Mouse (Mus musculus) MEL (cell line): ENCODE data around the gene Pnmal1. TPM values are rescaled to one million over a fixed set of nuclear protein-coding genes. Genes with fewer than 3 reads are reported as not detected.

Source experiments
- DNase-seq: peaks from one replicate; pipeline ENCODE4 v3.0.0; 2011; ENCODE audit warnings: low read depth, low spot score
- H3K27ac ChIP-seq: 2 replicates; pipeline ENCODE4 v1.5.1; 2012; ENCODE audit warnings: low read depth, mild to moderate bottlenecking, control low read depth, low read length, moderate library complexity; ENCODE audit not compliant: control insufficient read depth
- H3K27me3 ChIP-seq, 2 experiments: fragments of 150-350 bp in 1 of 2; sonication (generic) in 1 of 2; 2 replicates each; pipeline ENCODE4 v1.6.1; 2012; ENCODE audit warnings: low read length in 2 of 2, mild to moderate bottlenecking in 2 of 2, improper control_type of control experiment in 1 of 2, moderate library complexity in 1 of 2; ENCODE audit not compliant: insufficient read depth in 2 of 2, control insufficient read depth in 1 of 2
- H3K36me3 ChIP-seq, 2 experiments: 2 replicates each; pipeline ENCODE4 v1.6.1; 2012 to 2014; ENCODE audit warnings: low read length in 2 of 2, improper control_type of control experiment in 1 of 2, inconsistent platforms in 1 of 2, mild to moderate bottlenecking in 1 of 2; ENCODE audit not compliant: insufficient read depth in 2 of 2, control insufficient read depth in 1 of 2
- H3K4me1 ChIP-seq, 2 experiments: fragments of 150-350 bp in 1 of 2; sonication (generic) in 1 of 2; 2 replicates each; pipeline ENCODE4 v1.6.1; 2012; ENCODE audit warnings: low read length in 2 of 2, improper control_type of control experiment in 1 of 2, mild to moderate bottlenecking in 1 of 2; ENCODE audit not compliant: insufficient read depth in 2 of 2, control insufficient read depth in 1 of 2
- H3K4me3 ChIP-seq, 2 experiments: fragments of 150-350 bp in 1 of 2; sonication (generic) in 1 of 2; 2 replicates each; pipeline ENCODE4 v1.5.1; 2012; ENCODE audit warnings: low read depth in 2 of 2, low read length in 2 of 2, mild to moderate bottlenecking in 2 of 2, moderate library complexity in 2 of 2, control low read depth in 1 of 2, improper control_type of control experiment in 1 of 2; ENCODE audit not compliant: control insufficient read depth in 1 of 2, insufficient read depth in 1 of 2
- H3K79me2 ChIP-seq: 2 replicates; pipeline ENCODE4 v1.6.1; 2012; ENCODE audit warnings: mild to moderate bottlenecking, low read length, moderate library complexity; ENCODE audit not compliant: control insufficient read depth, poor library complexity, insufficient read depth
- H3K9ac ChIP-seq: 2 replicates; pipeline ENCODE4 v1.6.1; 2012; ENCODE audit warnings: low read depth, mild to moderate bottlenecking, control low read depth, low read length, moderate library complexity; ENCODE audit not compliant: control insufficient read depth, poor library complexity, severe bottlenecking
- H3K9me3 ChIP-seq: fragments of 150-350 bp; sonication (generic); replicated peaks from 2 replicates; pipeline ENCODE4 v1.6.1; 2012; ENCODE audit warnings: mild to moderate bottlenecking, low read length, improper control_type of control experiment, moderate library complexity; ENCODE audit not compliant: insufficient read depth
- CHD2 ChIP-seq: IDR thresholded peaks from 2 replicates; pipeline ENCODE4 v1.6.1; 2011; ENCODE audit warnings: low read length, improper control_type of control experiment
- CTCF ChIP-seq, 3 experiments: IDR thresholded peaks in 2 of 3; conservative IDR thresholded peaks in 1 of 3; 2 replicates each; pipeline ENCODE4 v1.5.1; 2011 to 2012; ENCODE audit warnings: low read length in 3 of 3, low read depth in 2 of 3, mild to moderate bottlenecking in 2 of 3, improper control_type of control experiment in 1 of 3, inconsistent platforms in 1 of 3, mixed read lengths in 1 of 3, moderate library complexity in 1 of 3; ENCODE audit not compliant: control insufficient read depth in 1 of 3, insufficient read depth in 1 of 3, poor library complexity in 1 of 3, severe bottlenecking in 1 of 3
- E2F4 ChIP-seq: IDR thresholded peaks from 2 replicates; pipeline ENCODE4 v1.6.1; 2011; ENCODE audit warnings: low read depth, low read length, improper control_type of control experiment, borderline replicate concordance
- ELF1 ChIP-seq: IDR thresholded peaks from 2 replicates; pipeline ENCODE4 v1.6.1; 2014; ENCODE audit warnings: low read depth, mild to moderate bottlenecking, inconsistent platforms, low read length, improper control_type of control experiment, moderate library complexity
- GATA1 ChIP-seq: IDR thresholded peaks from 2 replicates; pipeline ENCODE4 v1.6.1; 2011; ENCODE audit warnings: low read depth, low read length, improper control_type of control experiment
- HCFC1 ChIP-seq: IDR thresholded peaks from 2 replicates; pipeline ENCODE4 v1.6.1; 2012; ENCODE audit warnings: low read depth, mild to moderate bottlenecking, inconsistent platforms, low read length, improper control_type of control experiment, moderate library complexity
- JUND ChIP-seq: IDR thresholded peaks from 2 replicates; pipeline ENCODE4 v1.6.1; 2011; ENCODE audit warnings: low read depth, mild to moderate bottlenecking, improper control_type of control experiment, low read length
- MAX ChIP-seq: IDR thresholded peaks from 2 replicates; pipeline ENCODE4 v1.6.1; 2011; ENCODE audit warnings: low read length, improper control_type of control experiment
- MEF2A ChIP-seq: IDR thresholded peaks from 2 replicates; pipeline ENCODE4 v1.6.1; 2014; ENCODE audit warnings: low read depth, mild to moderate bottlenecking, inconsistent platforms, low read length, improper control_type of control experiment; ENCODE audit not compliant: poor library complexity, insufficient replicate concordance, severe bottlenecking; ENCODE audit errors: extremely low read depth
- POLR2A ChIP-seq, 2 experiments: IDR thresholded peaks; 2 replicates each; pipeline ENCODE4 v1.6.1; 2011 to 2012; ENCODE audit warnings: low read length in 2 of 2, mild to moderate bottlenecking in 2 of 2, control low read depth in 1 of 2, improper control_type of control experiment in 1 of 2, low read depth in 1 of 2, moderate library complexity in 1 of 2; ENCODE audit not compliant: control insufficient read depth in 1 of 2, insufficient read depth in 1 of 2, poor library complexity in 1 of 2
- TCF12 ChIP-seq: IDR thresholded peaks from 2 replicates; pipeline ENCODE4 v1.6.1; 2014; ENCODE audit warnings: low read depth, mild to moderate bottlenecking, inconsistent platforms, low read length, improper control_type of control experiment, moderate library complexity
- USF2 ChIP-seq, 2 experiments: IDR thresholded peaks; 2 replicates each; pipeline ENCODE4 v1.6.1; 2011 to 2012; ENCODE audit warnings: improper control_type of control experiment in 2 of 2, low read length in 2 of 2, borderline replicate concordance in 1 of 2, inconsistent platforms in 1 of 2, low read depth in 1 of 2, mild to moderate bottlenecking in 1 of 2; ENCODE audit not compliant: insufficient read depth in 1 of 2
- ZMIZ1 ChIP-seq: IDR thresholded peaks from 2 replicates; pipeline ENCODE4 v1.6.1; 2012; ENCODE audit warnings: low read depth, mild to moderate bottlenecking, inconsistent platforms, low read length, improper control_type of control experiment, moderate library complexity
- polyA plus RNA-seq, 2 experiments: library from polyadenylated mRNA; stranded (reverse) in 1 of 2; unstranded in 1 of 2; fragments of >175 nt in 1 of 2; fragments of >200 nt in 1 of 2; gene quantifications; 2 replicates each; pipeline versions ENCODE4 v1.2.1 to v1.2.4; 2012; ENCODE audit warnings: low replicate concordance in 2 of 2, low read depth in 1 of 2; ENCODE audit not compliant: insufficient read length in 2 of 2, insufficient read depth in 1 of 2, missing spikeins in 1 of 2
- total RNA-seq: library from RNA; depleted of rRNA; stranded (reverse); fragments of 300-350 nt; gene quantifications from 2 replicates; pipeline ENCODE4 v1.2.3, GENCODE M21; 2012; rRNA removed

Pnmal1 gene
- total and polyA plus RNA-seq, 3 experiments = 0.19 to 0.53 TPM; not detected in 1

GRCm38 (mm10) chr7:17010010-17010347 lies 50.5 kb downstream of the Pnmal1 start:
- Histone ChIP-seq H3K9me3 (no peaks in the 10 kb centered on the region), H3K27ac (no peak overlapping the region), H3K4me3 (no peak overlapping the region), H3K36me3 (peaks cover 0 to 17% of the 10 kb centered on the region in 2 experiments; a peak in 2 of 4 replicates), H3K4me1 (no peaks in the 10 kb centered on the region), H3K27me3 (no peaks in the 10 kb centered on the region), H3K9ac (no peak overlapping the region), H3K79me2 (no peaks in the 10 kb centered on the region)
- no peak for TF ChIP-seq HCFC1
- no peak for TF ChIP-seq TCF12
- TF ChIP-seq CTCF (IDR thresholded peaks at IDR 0.05 in 2 of 3, conservative IDR thresholded peaks at IDR 0.05 in 1 of 3; ENCODE audit: control insufficient read depth in 1 of 3, insufficient read depth in 1 of 3, low read depth in 2 of 3, low read length in 3 of 3, poor library complexity in 1 of 3, severe bottlenecking in 1 of 3) = no peak
- no peak for TF ChIP-seq CHD2
- no peak for TF ChIP-seq JUND
- no peak for TF ChIP-seq ZMIZ1
- no peak for TF ChIP-seq USF2 (IDR thresholded peaks at IDR 0.05; ENCODE audit: borderline replicate concordance in 1 of 2, insufficient read depth in 1 of 2, low read depth in 1 of 2, low read length in 2 of 2)
- no peak for TF ChIP-seq POLR2A (IDR thresholded peaks at IDR 0.05; ENCODE audit: control insufficient read depth in 1 of 2, insufficient read depth in 1 of 2, low read depth in 1 of 2, low read length in 2 of 2, poor library complexity in 1 of 2)
- no peak for TF ChIP-seq ELF1
- TF ChIP-seq E2F4 = no peak
- no peak for DNase-seq

DNA sequence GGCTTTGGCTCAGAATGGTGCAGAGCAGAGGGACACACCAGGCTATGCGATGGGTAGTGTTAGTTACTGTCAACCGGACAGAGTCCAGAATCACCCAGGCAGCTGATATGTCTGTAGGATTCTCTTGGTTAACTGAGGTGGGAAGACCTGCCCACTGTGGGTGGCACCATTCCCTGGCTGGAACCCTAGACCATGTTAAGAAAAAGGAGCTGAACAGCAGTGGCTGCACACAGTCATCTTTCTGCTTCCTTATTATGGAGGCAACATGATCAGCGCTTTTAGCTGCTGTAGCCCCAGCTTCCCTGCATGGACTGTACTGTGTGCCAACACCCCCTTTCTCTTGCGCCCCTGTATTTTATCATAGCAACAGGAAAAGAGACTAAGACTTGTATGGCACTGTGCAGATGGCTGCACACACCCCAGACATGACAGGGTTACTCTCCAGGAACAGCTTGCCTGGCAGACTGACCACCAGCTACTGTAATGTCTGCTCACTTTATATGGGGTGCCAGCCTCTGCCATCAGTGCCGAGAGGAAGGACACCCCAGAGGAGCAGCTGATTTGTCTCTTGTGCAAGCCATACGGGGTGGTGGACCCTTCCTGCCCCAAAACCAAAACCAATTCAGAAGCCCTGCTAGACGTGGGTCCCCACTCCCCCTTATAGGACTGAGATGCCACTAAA lies 52.6 kb downstream of the Pnmal1 start:
- H3K36me3 ChIP-seq = peaks cover 7 to 27% of the 10 kb centered on the region in 2 experiments
- no peaks in the 10 kb centered on the region for H3K9me3 ChIP-seq

More for the DNA sequence above, 52.6 kb downstream of the Pnmal1 start:
- H3K4me1 ChIP-seq = peaks cover 4 to 5% of the 10 kb centered on the region in 2 experiments; a peak in 3 of 4 replicates
- peaks cover 2% of the 10 kb centered on the region; the same call in 1 of the 2 replicates for H3K79me2 ChIP-seq
- no peaks in the 10 kb centered on the region for H3K27me3 ChIP-seq
- no peak overlapping the region for H3K4me3 ChIP-seq
- no peak overlapping the region for H3K27ac ChIP-seq
- no peak overlapping the region for H3K9ac ChIP-seq
- DNase-seq = no peak
- TF ChIP-seq MAX (no peak), GATA1 (no peak), MEF2A (no peak)

Other genes starting within 250 kb of the Pnmal1 start
- not detected in 2 replicates for gene Ceacam9, start 237.8 kb upstream of the Pnmal1 start, total RNA-seq
- not detected for gene Ceacam9, start 237.8 kb upstream of the Pnmal1 start, polyA plus RNA-seq
- gene Ap2s1, start 221.3 kb upstream of the Pnmal1 start, total RNA-seq = 279 and 288 TPM in 2 replicates
- 100 to 1,000 TPM in 1 of 2 experiments, not detected in 1; 297 TPM for gene Ap2s1, start 221.3 kb upstream of the Pnmal1 start, polyA plus RNA-seq
- gene Slc1a5, start 178.3 kb upstream of the Pnmal1 start, total RNA-seq = 72.0 and 88.6 TPM in 2 replicates
- gene Slc1a5, start 178.3 kb upstream of the Pnmal1 start, polyA plus RNA-seq = 100 to 1,000 TPM in 1 of 2 experiments, not detected in 1; 180 TPM
- gene Strn4, start 143.8 kb upstream of the Pnmal1 start, total RNA-seq = 54.7 and 55.8 TPM in 2 replicates
- gene Strn4, start 143.8 kb upstream of the Pnmal1 start, polyA plus RNA-seq = 10 to 100 TPM in 1 of 2 experiments, not detected in 1; 93.5 TPM
- gene Fkrp, start 142.9 kb upstream of the Pnmal1 start, total RNA-seq = 12.6 and 15.9 TPM in 2 replicates
- gene Fkrp, start 142.9 kb upstream of the Pnmal1 start, polyA plus RNA-seq = 10 to 100 TPM in 1 of 2 experiments, not detected in 1; 19.2 TPM
- gene Prkd2, start 116.8 kb upstream of the Pnmal1 start, total RNA-seq = 2.1 and 2.9 TPM in 2 replicates
- gene Prkd2, start 116.8 kb upstream of the Pnmal1 start, polyA plus RNA-seq = 1 to 10 TPM in 1 of 2 experiments, not detected in 1; 8.7 TPM
- 0.31 and 0.49 TPM in 2 replicates for gene Dact3, start 84.4 kb upstream of the Pnmal1 start, total RNA-seq
- 1 to 10 TPM in 1 of 2 experiments, not detected in 1; 2.1 TPM for gene Dact3, start 84.4 kb upstream of the Pnmal1 start, polyA plus RNA-seq
- gene Gng8, start 67.9 kb upstream of the Pnmal1 start, total RNA-seq = 0.39 TPM in 1 of 2 replicates, not detected in the other
- gene Gng8, start 67.9 kb upstream of the Pnmal1 start, polyA plus RNA-seq = 1 to 10 TPM in 1 of 2 experiments, not detected in 1; 2.2 TPM
- 19.6 and 22.8 TPM in 2 replicates for gene Ptgir, start 53.2 kb upstream of the Pnmal1 start, total RNA-seq
- gene Ptgir, start 53.2 kb upstream of the Pnmal1 start, polyA plus RNA-seq = 10 to 100 TPM in 1 of 2 experiments, not detected in 1; 23.7 TPM
- 450 and 482 TPM in 2 replicates for gene Calm3, start 35.6 kb upstream of the Pnmal1 start, total RNA-seq
- 1,000 to 10,000 TPM in 1 of 2 experiments, 100 to 1,000 TPM in 1; 515 to 1,030 TPM for gene Calm3, start 35.6 kb upstream of the Pnmal1 start, polyA plus RNA-seq
- not detected in 2 replicates for gene Pnmal2, start 15.0 kb upstream of the Pnmal1 start, total RNA-seq
- gene Pnmal2, start 15.0 kb upstream of the Pnmal1 start, polyA plus RNA-seq = under 1 TPM in 1 of 2 experiments, not detected in 1; 0.07 TPM
- not detected in 2 replicates for gene Gm42372, start 23.4 kb downstream of the Pnmal1 start, total RNA-seq
- gene Gm42372, start 23.4 kb downstream of the Pnmal1 start, polyA plus RNA-seq = under 1 TPM in 1 of 2 experiments, not detected in 1; 0.42 TPM
- not detected in 2 replicates for gene Ccdc8, start 33.0 kb downstream of the Pnmal1 start, total RNA-seq
- gene Ccdc8, start 33.0 kb downstream of the Pnmal1 start, polyA plus RNA-seq = under 1 TPM in 1 of 2 experiments, not detected in 1; 0.11 TPM
- gene Ppp5c, start 68.2 kb downstream of the Pnmal1 start, total RNA-seq = 94.2 and 101 TPM in 2 replicates
- gene Ppp5c, start 68.2 kb downstream of the Pnmal1 start, polyA plus RNA-seq = 100 to 1,000 TPM; 178 to 249 TPM
- 8.0 and 9.6 TPM in 2 replicates for gene Hif3a, start 102.7 kb downstream of the Pnmal1 start, total RNA-seq
- gene Hif3a, start 102.7 kb downstream of the Pnmal1 start, polyA plus RNA-seq = 10 to 100 TPM in 1 of 2 experiments, not detected in 1; 37.9 TPM
- 0.23 and 0.36 TPM in 2 replicates for gene Psg16, start 114.4 kb downstream of the Pnmal1 start, total RNA-seq
- gene Psg16, start 114.4 kb downstream of the Pnmal1 start, polyA plus RNA-seq = under 1 TPM in 1 of 2 experiments, not detected in 1; 0.67 TPM
- gene Ceacam3, start 190.6 kb downstream of the Pnmal1 start, total RNA-seq = not detected in 2 replicates
- not detected for gene Ceacam3, start 190.6 kb downstream of the Pnmal1 start, polyA plus RNA-seq
- gene Psg29, start 243.8 kb downstream of the Pnmal1 start, total RNA-seq = not detected in 2 replicates
- not detected for gene Psg29, start 243.8 kb downstream of the Pnmal1 start, polyA plus RNA-seq